Mouse (Mus musculus): ENCODE measurements at regions not wholly inside any gene's neighbourhood (a gene's known extent, or its start where the extent isn't known, plus 50 kb on each side); places are given as distances from the start of the nearest gene placed in this dataset.
"Not testable (repeated sequence)": the region's sequence is repeated elsewhere in the genome, so short reads cannot be mapped to it uniquely, and the experiment has no call there.

DNA sequence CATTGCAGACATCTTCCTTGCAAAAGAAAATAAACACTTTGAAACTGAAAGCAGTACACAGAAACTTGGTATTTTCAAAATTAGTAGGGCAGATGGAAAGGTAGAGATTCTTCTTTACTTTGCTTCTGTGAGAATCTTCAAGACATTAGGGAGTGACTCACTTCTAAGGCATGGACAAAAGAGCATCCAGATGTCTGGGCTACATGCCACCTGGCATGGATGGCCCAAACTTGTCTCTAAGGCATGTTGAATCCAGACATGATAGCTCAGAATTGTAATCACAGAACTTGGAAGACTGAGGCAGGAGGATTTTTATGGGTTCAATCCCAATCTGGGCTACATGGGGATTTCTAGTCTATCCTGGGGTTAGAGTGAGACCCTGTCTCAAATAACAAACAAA is 58.4 kb downstream of the Ly6f start:
- in situ Hi-C loops (cut with MboI; ENCODE audit: low pct_unique_long_range_greater_than_20kb): no loop called here
- ATAC-seq (no peak), DNase-seq (ENCODE audit: low read depth, low spot score) (no peak)
- ChIA-PET CTCF (no interaction called here), POLR2A (no interaction called here)
- TF ChIP-seq CTCF (IDR thresholded peaks at IDR 0.05): no peak
- H3K27me3 ChIP-seq: no peaks in the 10 kb centered on the region

DNA sequence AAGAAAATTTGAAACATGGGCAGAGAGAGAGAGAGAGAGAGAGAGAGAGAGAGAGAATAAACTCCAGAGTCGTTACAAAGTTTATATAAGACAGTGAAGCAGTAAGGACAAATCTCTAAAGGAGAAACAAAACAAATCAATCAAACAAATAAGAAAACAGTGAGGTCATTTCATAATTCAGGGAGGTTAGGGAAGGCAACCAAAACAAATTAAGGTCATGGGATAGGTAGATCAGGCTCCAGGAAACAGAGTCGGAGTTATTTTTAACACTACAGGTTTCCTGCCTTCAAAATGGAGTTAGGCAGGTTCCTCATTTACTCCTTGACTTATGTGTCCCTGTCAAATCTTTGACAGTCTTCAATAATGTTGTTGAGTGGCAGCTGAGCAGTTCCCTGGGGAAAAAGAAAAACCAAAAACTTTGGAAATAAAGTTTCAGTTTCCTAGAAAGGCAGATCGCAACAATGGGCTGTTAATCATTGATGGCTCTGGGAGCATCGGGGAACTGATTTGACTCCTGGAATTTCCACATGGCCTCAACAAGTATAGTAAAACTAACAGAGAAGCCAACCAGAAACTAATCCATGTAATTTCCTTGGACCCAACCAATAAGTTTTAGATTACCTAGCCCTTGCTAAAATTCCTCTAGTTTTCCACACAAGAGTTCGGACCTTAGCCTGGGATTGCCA is 88.0 kb downstream of the Ly6f start:
- CTCF ChIA-PET: no interaction called here
- no peak for DNase-seq (ENCODE audit: low read depth, low spot score)
- TF ChIP-seq CTCF (IDR thresholded peaks at IDR 0.05): no peak
- no peaks in the 10 kb centered on the region for H3K27me3 ChIP-seq
- in situ Hi-C loops (cut with MboI; ENCODE audit: low pct_unique_long_range_greater_than_20kb): no loop called here
- POLR2A ChIA-PET: no interaction called here
- ATAC-seq: no peak

DNA sequence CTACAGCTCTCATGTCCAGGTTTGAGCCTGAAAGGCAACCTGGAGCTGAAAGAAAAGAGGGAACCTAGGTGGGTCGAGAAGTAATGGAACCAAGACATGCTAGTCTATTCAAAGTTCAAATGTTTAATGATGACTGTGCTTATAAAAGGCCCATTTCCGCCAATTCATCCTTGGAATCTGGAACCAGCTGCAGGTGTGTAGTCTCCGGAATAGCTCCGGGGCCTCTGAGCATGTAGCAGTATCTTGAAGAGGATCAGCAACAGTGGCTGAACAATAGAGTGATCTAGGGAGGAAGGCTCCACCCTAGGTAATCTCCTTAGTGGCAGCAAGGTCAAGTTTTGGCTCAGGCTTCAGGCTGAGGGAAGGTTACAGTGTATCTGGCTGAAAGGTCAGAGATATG is 103.4 kb downstream of the Ly6f start:
- ATAC-seq (no peak), DNase-seq (ENCODE audit: low read depth, low spot score) (no peak)
- in situ Hi-C loops (cut with MboI; ENCODE audit: low pct_unique_long_range_greater_than_20kb): no loop called here
- TF ChIP-seq CTCF (IDR thresholded peaks at IDR 0.05): no peak
- ChIA-PET POLR2A (no interaction called here), CTCF (no interaction called here)
- no peaks in the 10 kb centered on the region for H3K27me3 ChIP-seq

DNA sequence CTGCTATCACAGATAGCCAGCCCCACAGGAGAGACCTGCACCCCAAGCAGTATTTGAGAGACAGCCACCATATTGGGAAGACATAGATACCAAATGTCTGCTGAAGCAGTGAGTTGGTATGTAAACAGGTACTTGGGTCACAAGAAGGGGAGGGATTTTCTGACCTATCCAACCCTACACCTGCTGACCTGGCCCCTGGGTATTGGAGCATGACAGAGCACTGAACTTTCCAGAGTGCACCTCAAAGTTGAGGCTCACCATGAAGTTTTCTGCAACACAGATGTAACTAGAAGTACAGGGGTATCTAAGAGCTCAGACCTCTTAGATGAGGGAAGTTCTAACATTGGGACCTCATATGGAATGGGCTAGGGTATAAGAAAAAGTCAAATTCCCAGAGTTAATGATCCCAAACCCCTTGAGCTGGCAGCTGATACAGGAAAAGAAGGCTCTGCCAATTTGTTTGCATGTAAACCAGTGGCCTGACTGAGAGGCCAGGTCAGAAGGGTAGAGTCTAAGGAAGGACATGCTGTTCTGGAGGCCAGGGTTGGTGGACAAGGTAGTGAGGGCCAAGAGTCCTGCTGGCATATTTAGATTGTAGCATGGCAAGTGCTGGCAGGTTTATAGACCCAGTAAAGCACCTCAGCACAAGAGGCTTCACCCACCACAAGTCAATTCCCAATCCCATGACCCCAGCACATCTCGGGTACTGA is 108.3 kb downstream of the Ly6f start:
- CTCF ChIA-PET: no interaction called here
- no peak for TF ChIP-seq CTCF (IDR thresholded peaks at IDR 0.05)
- POLR2A ChIA-PET: no interaction called here
- in situ Hi-C loops (cut with MboI; ENCODE audit: low pct_unique_long_range_greater_than_20kb): no loop called here
- no peaks in the 10 kb centered on the region for H3K27me3 ChIP-seq
- DNase-seq (ENCODE audit: low read depth, low spot score) (no peak), ATAC-seq (no peak)

DNA sequence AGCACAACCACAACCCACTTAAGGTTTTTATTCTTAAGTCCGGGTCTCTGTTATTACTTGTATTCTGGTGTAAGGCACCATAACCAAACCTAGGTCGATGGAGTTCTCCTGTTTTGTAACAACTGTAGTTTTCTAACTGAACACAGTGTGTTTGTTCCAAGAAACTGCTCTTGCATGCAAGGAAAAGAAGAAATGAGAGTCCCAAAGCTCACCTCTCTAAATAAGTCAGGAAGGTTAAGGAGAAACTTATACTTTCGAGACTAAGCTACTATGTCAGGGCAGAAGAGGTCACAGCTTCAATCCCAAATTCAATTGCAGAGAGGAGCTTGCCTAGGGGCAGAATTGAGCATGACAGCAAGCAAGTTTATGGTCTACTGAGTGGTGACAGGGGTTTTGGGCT is 109.9 kb downstream of the Ly6f start:
- ChIA-PET CTCF (no interaction called here), POLR2A (no interaction called here)
- no peak for DNase-seq (ENCODE audit: low read depth, low spot score)
- no peaks in the 10 kb centered on the region for H3K27me3 ChIP-seq
- in situ Hi-C loops (cut with MboI; ENCODE audit: low pct_unique_long_range_greater_than_20kb): no loop called here
- no peak for ATAC-seq
- TF ChIP-seq CTCF (IDR thresholded peaks at IDR 0.05): no peak

DNA sequence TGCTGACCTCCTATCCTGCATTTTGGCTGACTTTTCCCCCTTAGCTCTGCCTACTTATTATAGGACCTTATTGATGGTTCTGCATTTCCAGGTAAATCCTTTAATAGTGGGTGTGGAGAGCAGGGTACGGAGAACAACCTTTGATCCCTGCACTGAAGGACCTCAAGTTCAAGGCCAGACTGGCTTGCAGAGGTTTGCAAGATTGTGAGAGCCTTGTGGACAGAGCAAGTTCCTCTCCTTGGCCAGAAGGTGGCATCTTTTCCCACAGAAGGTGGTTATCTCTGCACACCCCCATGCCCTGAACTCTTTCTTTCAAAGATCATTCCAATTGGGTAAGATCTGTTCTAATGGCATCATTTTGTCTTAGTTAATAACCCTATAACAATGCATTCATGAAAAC is 111.6 kb downstream of the Ly6f start:
- POLR2A ChIA-PET: no interaction called here
- no peaks in the 10 kb centered on the region for H3K27me3 ChIP-seq
- TF ChIP-seq CTCF (IDR thresholded peaks at IDR 0.05): peak; percentile 41
- ATAC-seq (no peak), DNase-seq (ENCODE audit: low read depth, low spot score) (no peak)
- in situ Hi-C loops (cut with MboI; ENCODE audit: low pct_unique_long_range_greater_than_20kb): no loop called here
- CTCF ChIA-PET: no interaction called here

DNA sequence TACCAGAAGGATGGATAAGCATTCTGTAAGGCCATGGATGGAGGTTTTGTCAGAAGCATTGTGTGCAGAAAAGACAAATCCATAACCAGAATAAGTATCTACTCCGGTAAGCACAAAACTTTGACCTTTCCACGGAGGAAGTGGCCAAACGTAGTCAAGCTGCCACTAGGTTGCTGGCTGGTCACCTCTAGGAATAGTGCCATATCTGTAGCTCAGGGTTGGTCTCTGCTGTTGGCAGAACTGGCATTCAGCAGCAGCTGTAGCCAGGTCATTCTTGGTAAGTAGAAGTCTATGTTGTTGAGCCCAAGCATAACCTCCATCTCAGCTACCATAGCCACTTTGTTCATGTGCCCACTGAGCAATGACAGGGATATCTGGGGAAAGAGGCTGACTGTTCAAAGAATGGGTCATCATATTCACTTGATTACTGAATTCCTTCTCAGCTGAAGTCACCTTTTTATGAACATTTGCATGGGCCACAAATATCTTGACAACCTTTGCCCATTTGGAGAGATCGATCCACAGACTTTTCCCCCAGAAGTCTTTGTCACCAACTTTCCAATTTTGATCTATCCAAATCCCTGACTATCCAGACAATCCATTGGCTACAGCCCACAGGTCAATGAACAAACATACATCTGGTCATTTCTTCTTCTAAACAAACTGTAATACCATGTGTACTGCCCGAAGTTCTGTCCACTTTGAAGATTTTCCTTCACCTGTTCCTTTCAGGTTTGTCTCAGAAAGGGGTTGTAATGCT is 114.2 kb downstream of the Ly6f start:
- in situ Hi-C loops (cut with MboI; ENCODE audit: low pct_unique_long_range_greater_than_20kb): no loop called here
- no peak for ATAC-seq
- H3K27me3 ChIP-seq: no peaks in the 10 kb centered on the region
- TF ChIP-seq CTCF (IDR thresholded peaks at IDR 0.05): no peak
- DNase-seq (ENCODE audit: low read depth, low spot score): no peak
- POLR2A ChIA-PET: no interaction called here
- CTCF ChIA-PET: no interaction called here

DNA sequence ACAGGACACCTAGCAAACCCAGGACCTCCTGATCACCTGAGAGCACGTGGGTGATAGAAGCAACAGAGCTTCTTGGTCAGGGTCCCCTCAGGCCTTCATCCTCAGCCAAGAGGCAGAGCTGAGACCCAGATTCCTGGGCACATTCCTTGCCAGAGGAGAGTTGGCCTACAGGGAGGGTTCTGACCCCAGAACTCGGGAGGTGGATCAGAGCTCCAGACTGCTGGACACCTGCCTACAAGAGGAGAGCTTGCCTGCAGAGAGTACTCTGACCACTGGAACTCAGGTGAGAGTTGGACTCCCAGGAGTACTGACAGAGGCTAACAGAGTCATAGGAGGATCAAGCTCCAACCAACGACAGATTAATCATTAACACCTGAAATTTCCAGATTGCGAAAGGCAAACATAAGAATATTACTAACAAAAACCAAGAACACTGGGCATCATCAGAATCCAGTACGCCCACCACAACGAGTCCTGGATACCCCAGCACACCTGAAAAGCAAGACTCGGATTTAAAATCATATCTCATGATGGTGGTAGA is 124.8 kb downstream of the Ly6f start:
- POLR2A ChIA-PET; ATAC-seq; H3K27me3 ChIP-seq; CTCF ChIA-PET; in situ Hi-C loops (cut with MboI; ENCODE audit: low pct_unique_long_range_greater_than_20kb); DNase-seq (ENCODE audit: low read depth, low spot score): not testable (repeated sequence)

DNA sequence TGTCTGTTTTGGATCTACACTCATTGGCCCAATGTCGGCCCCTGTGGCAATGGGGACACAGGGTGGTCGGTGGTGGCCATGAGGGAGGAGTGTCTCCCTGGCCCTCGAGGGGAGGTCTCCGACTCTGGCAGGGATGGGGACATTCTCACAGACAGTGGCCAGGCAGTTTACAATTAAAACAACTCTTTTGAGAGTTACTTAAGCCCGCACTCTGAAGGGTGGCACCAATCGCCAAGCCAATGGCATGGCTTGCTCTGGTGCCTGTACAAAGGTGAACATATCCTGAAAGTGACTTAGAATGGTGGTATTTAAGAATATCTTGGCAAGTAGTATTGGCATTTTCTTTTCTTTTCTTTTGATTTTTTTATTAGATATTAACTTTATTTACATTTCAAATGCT is 129.1 kb downstream of the Ly6f start:
- TF ChIP-seq CTCF (IDR thresholded peaks at IDR 0.05): no peak
- POLR2A ChIA-PET: no interaction called here
- in situ Hi-C loops (cut with MboI; ENCODE audit: low pct_unique_long_range_greater_than_20kb): no loop called here

More for the DNA sequence above, 129.1 kb downstream of the Ly6f start:
- ATAC-seq (no peak), DNase-seq (ENCODE audit: low read depth, low spot score) (no peak)
- no peaks in the 10 kb centered on the region for H3K27me3 ChIP-seq
- CTCF ChIA-PET: interaction anchor here (1.0 kb wide), 1 partner anchor 9 kb away, joined by 3 read pairs; no protein-coding TSS in a partner anchor

All from Patski (cell line).